Mouse (Mus musculus) T-helper 2 cell (primary cell): ENCODE results near the gene Traf3ip1.

Source experiments
- in situ Hi-C: fragments of 300-600 bp; cut with MboI, MseI; formaldehyde crosslinking; loops from one replicate; pipeline ENCODE4 v1.15.1; 2025; ENCODE audit warnings: high pct_unique_total_duplicates

Traf3ip1 gene

GRCm38 (mm10) chr1:91494457-91495140 is at the start of gene Traf3ip1:
Gene Traf3ip1, plus strand, starts transcription at chr1:91494647.
- in situ Hi-C loops: loop anchor here (5.0 kb wide), 1 partner anchor 37 kb away; the partner anchor contains the start of gene Per2

GRCm38 (mm10) chr1:91444841-91445830 is 49.3 kb upstream of the Traf3ip1 start:
- in situ Hi-C loops: no loop called here

GRCm38 (mm10) chr1:91446060-91446459 is 48.4 kb upstream of the Traf3ip1 start:
- in situ Hi-C loops: no loop called here

- in situ Hi-C loops: no loop called here
Observed at GRCm38 (mm10) chr1:91446511-91446910, 47.9 kb upstream of the Traf3ip1 start.

DNA sequence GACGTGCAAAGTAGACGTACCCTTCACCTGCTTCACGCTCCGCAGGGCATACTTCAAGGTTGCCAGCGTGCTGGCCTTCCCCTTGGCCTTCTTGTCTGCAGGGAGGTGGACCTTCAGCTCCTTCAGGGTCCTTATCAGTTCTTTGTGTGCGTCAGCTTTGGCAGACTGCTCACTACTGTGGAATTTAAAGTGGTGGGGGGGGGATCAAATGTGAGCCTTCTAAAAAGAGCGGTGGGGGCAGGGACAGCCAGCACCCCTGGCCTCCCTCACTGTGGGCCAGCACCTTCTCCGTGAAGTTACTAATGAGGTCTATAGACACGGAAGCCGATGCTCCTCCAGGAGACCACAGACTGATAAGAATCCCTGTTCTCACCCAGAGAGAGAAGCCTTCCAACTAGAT is 45.8 kb upstream of the Traf3ip1 start:
- in situ Hi-C loops: no loop called here

DNA sequence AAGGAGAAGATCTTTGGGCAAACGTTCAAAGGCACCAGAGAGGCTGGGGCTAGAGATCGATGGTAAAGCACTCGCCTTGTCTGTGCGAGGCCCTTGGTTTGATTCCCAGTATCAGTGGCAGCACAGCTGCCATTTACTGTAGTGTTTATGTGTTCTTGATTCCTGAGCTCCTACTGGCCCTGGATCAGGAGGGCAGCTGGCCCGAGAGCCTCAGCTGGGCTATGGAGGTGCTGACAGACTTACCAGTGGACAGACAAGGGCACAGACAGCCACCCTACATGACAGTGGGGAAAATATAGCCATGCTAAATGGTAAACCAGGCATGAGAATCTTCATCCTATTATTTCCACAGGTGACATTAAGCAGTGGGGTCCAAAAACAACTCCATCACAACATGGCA is 43.6 kb upstream of the Traf3ip1 start:
- in situ Hi-C loops: no loop called here

GRCm38 (mm10) chr1:91451547-91452084 is 42.8 kb upstream of the Traf3ip1 start:
- in situ Hi-C loops: no loop called here

DNA sequence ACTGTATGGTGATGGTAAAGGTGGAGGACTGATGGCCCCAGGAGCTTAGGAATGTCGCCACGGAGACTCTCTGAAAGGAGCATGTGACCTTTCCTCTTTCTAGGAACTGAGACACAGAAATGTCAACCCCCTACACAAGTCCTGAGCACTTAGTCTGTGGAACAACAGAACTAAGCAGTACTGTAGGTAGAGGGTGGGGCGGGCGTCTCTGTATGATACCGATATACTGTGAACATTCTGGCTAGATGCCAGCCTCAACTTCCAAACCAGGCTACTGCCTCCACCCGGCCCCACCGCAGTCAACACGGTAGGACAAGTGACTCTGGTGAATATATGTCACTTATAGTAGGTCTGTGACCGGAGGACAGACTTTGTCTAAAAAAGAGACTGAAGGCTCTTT is 40.5 kb upstream of the Traf3ip1 start:
- in situ Hi-C loops: no loop called here

DNA sequence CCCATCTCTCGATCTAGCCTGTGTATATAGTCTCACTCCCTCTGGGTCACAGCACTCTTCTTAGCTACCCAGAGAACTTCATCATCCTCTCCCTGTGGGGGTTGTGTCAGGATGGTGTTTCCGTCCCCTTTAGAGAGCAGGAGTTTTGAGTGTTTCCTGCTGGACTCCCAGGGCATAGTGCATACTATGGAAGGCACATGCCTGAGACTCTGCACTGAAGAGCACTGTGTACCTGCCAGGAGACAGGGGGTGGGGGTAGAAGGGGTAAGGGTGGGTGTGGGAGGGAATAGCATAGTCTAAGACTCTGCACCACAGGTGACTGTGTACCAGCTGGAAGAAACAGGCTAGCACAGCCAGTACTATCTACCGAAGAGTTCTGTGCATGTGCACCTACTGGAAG is 40.1 kb upstream of the Traf3ip1 start:
- in situ Hi-C loops: no loop called here

DNA sequence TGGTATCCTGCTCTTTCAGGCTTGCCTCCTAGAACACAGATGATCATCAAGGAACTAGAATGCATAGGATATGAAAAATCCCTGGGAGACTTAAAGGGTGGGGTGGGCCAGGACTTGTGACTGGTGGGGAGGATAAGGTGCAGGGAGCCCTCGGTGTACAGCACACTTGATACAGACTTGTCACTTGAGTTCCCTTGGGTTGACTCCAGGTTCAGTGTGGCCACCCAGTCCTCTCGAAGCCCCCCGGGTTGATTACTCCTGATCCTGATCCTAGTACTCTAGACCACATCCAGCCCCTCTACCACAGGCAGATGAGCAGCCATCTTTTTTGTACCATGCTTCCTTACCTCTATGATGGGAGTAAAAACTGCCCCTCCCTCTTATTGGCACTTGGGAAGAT is 39.5 kb upstream of the Traf3ip1 start:
- in situ Hi-C loops: loop anchor here (5.0 kb wide), 1 partner anchor 37 kb away; the partner anchor contains the start of gene Traf3ip1

GRCm38 (mm10) chr1:91455661-91456161 is 38.7 kb upstream of the Traf3ip1 start:
- in situ Hi-C loops: loop anchor here (5.0 kb wide), 1 partner anchor 37 kb away; the partner anchor contains the start of gene Traf3ip1

DNA sequence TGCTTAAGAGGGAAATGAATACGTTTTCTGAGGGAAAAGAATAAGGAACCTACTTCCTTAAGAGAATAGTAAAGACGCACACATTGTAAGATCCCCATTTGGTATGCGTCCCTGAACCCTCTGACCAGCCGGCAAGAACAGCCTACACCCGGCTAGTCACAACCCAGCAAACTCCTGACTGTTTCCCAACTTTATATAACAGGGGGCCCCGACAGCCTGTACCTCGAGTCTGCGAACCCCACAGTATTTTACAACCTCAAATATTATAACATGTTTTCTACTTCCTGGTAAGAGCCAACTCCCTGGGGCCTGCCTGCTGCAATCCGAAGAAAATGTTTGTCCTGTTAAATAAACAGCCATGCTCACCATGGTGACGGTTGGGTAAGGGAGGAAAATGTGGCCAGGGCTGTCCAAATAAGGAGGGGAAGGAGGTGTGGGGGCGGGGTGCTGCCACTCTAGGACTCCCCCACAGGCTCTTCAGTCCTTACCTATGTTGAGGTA is 38.1 kb upstream of the Traf3ip1 start:
- in situ Hi-C loops: loop anchor here (5.0 kb wide), 1 partner anchor 36 kb away; the partner anchor contains the start of gene Traf3ip1

- in situ Hi-C loops: loop anchor here (5.0 kb wide), 1 partner anchor 35 kb away; the partner anchor contains the start of gene Traf3ip1
Observed at GRCm38 (mm10) chr1:91457116-91457515, 37.3 kb upstream of the Traf3ip1 start.

GRCm38 (mm10) chr1:91457698-91458097 is 36.7 kb upstream of the Traf3ip1 start:
- in situ Hi-C loops: loop anchor here (5.0 kb wide), 1 partner anchor 35 kb away; the partner anchor contains the start of gene Traf3ip1

DNA sequence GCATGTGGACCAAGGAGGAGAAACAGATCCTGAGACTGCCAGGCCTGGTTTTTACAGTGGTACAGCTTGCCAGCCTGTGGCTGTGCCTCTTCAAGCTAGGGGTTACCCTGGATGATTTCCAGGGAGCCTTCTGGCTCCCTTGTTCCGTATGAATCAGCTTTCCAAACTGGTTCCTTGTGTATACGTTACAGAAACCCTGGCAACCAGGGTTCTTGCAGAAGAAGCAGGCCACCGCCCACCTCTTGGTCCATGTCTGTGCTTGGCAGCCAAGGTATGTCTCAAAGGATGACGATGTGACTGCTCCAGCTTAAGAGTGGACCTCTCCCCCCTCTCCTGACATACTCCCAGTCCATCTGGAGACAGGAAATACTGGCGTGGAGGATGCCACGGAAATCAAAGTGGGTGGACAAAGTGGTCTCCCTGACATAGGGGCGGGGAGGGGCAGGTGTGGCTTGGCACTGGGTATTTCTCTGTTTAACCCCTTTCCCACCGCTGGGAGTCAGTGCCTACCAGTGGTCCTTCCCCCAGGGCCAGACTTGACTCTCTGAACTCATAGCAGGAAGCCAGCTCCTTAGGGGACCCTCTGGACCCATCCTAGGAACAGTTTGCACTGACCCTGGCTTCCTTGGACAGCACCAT is 36.1 kb upstream of the Traf3ip1 start:
- in situ Hi-C loops: loop anchor here (5.0 kb wide), 1 partner anchor 34 kb away; the partner anchor contains the start of gene Traf3ip1

- in situ Hi-C loops: loop anchor here (5.0 kb wide), 1 partner anchor 33 kb away; the partner anchor contains the start of gene Traf3ip1
Observed at GRCm38 (mm10) chr1:91459059-91459809, 35.2 kb upstream of the Traf3ip1 start, which contains the start of gene Per2. Gene Per2, minus strand, starts transcription at chr1:91459324.

DNA sequence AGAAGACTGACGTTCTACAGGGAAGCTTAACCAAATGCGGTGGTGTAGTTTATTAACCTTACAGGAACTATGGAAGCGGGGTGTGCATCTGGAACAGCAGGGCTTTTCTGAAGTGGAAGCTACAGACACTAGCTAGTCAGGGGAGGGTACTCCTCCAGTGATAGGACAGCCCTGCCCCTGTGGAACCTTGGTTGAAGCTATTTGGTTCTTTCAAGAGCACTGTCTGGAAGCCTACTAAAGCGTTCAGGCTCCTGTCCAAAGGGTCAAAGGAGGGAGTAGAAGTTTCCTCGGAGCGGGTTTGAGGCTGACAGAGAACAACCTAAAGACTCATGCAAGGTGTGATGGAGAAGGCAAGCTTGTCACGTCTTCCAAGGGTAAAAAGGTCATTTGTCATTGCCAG is 34.4 kb upstream of the Traf3ip1 start:
- in situ Hi-C loops: no loop called here

DNA sequence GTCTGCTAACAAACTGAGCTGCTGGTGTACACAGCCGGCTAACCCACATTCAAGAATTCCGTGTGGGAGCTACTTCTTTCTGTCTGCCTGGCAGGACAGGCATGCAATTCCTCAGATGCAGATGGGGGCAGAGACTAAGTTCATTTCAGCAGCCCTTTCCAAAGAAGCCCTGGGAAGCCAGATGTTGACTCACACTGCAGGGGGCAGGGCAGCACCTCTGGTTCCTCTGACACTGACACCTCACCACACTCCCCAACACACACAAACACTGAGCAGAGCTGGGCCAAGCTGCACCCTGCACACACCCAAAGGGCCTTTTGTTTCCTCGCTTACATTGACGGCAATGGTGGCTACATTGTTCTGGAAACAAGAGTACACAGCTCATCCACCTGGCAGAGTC is 33.9 kb upstream of the Traf3ip1 start:
- in situ Hi-C loops: no loop called here

GRCm38 (mm10) chr1:91463336-91463995 is 31.0 kb upstream of the Traf3ip1 start:
- in situ Hi-C loops: no loop called here
